ENCODE assay signal across 11 mouse cellular contexts in genomic region chr7:90145897-90146296, GRCm38 (mm10). TPM values are rescaled to one million over a fixed set of nuclear protein-coding genes. Genes with fewer than 3 reads are reported as not detected.
A peak's percentile ranks its signal among the peaks of the same experiment; 100 is the strongest.
DNase-seq lines count a peak whose midpoint lies in the region; ATAC-seq and TF ChIP-seq lines count a peak whose summit lies in the region.
"Had no signal": no experiment of that assay in that cellular context is flagged by ENCODE, and none has a peak within 500 bp of the region (broad histone marks: within the 10 kb centered on the region; RNA-seq: fewer than 3 reads in every experiment).

No protein-coding gene starts in this region.

- intact Hi-C loops in heart, postnatal 36 days (cut with DNase I) = loop anchor here (1.0 kb wide), 1 partner anchor 15 kb away; no protein-coding TSS in a partner anchor
- intact Hi-C loops in heart, postnatal 10 days (cut with DNase I) = loop anchor here (2.0 to 5.0 kb wide), 2 partner anchors 15 to 129 kb away; partner anchors contain the start of gene Picalm

- H3K4me2 ChIP-seq in heart, embryonic 14.5 days (ENCODE audit: low read length) = peak overlapping the region; percentile 61
- H3K4me2 ChIP-seq in liver, embryonic 14.5 days (ENCODE audit: low read depth) = peak overlapping the region; percentile 83

- peak overlapping the region; percentile 92 to 95 for H3K27ac ChIP-seq in heart, embryonic 14.5 days (replicated peaks in 1 of 2; ENCODE audit: control insufficient read depth in 1 of 2, insufficient read depth in 1 of 2, low read depth in 2 of 2, low read length in 2 of 2)
- peak overlapping the region; percentile 62 for H3K27ac ChIP-seq in brown adipose tissue, adult 24 weeks (replicated peaks; ENCODE audit: low read depth, low read length)
- peak overlapping the region; percentile 97 for H3K27ac ChIP-seq in liver, embryonic 14.5 days
- H3K27ac ChIP-seq: left cerebral cortex, adult 2 months had no signal

- H3K9ac ChIP-seq in heart, embryonic 14.5 days (ENCODE audit: low read length) = peak overlapping the region; percentile 60
- H3K9ac ChIP-seq in liver, embryonic 14.5 days (replicated peaks) = peak overlapping the region; percentile 73

- peaks cover 5 to 65% of the 10 kb centered on the region in 2 experiments for H3K4me1 ChIP-seq in heart, embryonic 14.5 days (ENCODE audit: control insufficient read depth in 2 of 2, insufficient read depth in 2 of 2, low read length in 2 of 2)
- H3K4me1 ChIP-seq in brown adipose tissue, adult 24 weeks (ENCODE audit: control insufficient read depth, insufficient read depth, insufficient read length, low read length) = peaks cover 27% of the 10 kb centered on the region
- H3K4me1 ChIP-seq in liver, embryonic 14.5 days (replicated peaks; ENCODE audit: control insufficient read depth in 2 of 2, insufficient read depth in 2 of 2, low read length in 1 of 2) = peaks cover 58 to 64% of the 10 kb centered on the region in 2 experiments

- H3K36me3 ChIP-seq in heart, embryonic 14.5 days (ENCODE audit: control insufficient read depth, insufficient read depth, low read length) = no peaks in the 10 kb centered on the region
- peaks cover 16% of the 10 kb centered on the region for H3K36me3 ChIP-seq in liver, embryonic 14.5 days (replicated peaks; ENCODE audit: control insufficient read depth, insufficient read depth, low read depth)

- no peaks in the 10 kb centered on the region for H3K27me3 ChIP-seq in heart, embryonic 14.5 days (ENCODE audit: control insufficient read depth, insufficient read depth, low read length)
- H3K27me3 ChIP-seq in liver, embryonic 14.5 days (ENCODE audit: control insufficient read depth, insufficient read depth, low read length) = no peaks in the 10 kb centered on the region

- no peaks in the 10 kb centered on the region for H3K9me3 ChIP-seq in heart, embryonic 14.5 days (ENCODE audit: control insufficient read depth, low read length)
- H3K9me3 ChIP-seq in liver, embryonic 14.5 days (ENCODE audit: control insufficient read depth, low read length) = no peaks in the 10 kb centered on the region

- peak overlapping the region in 1 of 2 experiments; percentile 24; a peak in 1 of 4 replicates for H3K4me3 ChIP-seq in heart, embryonic 14.5 days (ENCODE audit: control insufficient read depth in 1 of 2, insufficient read depth in 1 of 2, low read depth in 1 of 2, low read length in 2 of 2)
- H3K4me3 ChIP-seq in brown adipose tissue, adult 24 weeks (ENCODE audit: insufficient read depth, low read depth, low read length) = no peak overlapping the region
- peak overlapping the region; percentile 38 to 49 for H3K4me3 ChIP-seq in liver, embryonic 14.5 days (ENCODE audit: insufficient read depth in 1 of 2, low read depth in 2 of 2, low read length in 2 of 2)
- H3K4me3 ChIP-seq: left cerebral cortex, adult 2 months had no signal

- no peak; the same call in 1 of the 2 replicates for ATAC-seq in heart, embryonic 14.5 days (ENCODE audit: insufficient number of reproducible peaks, insufficient read depth, low FRiP score, low read depth)
- peak; percentile 68 for ATAC-seq in liver, embryonic 14.5 days (ENCODE audit: insufficient read depth)

- TF ChIP-seq EP300 in liver, embryonic 14.5 days (IDR thresholded peaks at IDR 0.05; ENCODE audit: low read depth) = no peak

- no peak for TF ChIP-seq CTCF in liver, embryonic 14.5 days (IDR thresholded peaks at IDR 0.05; ENCODE audit: low read depth)

- no peak for DNase-seq in heart, postnatal 36 days
- DNase-seq in heart, postnatal 10 days = peak; percentile 46 to 48
- DNase-seq in liver, embryonic 14.5 days (ENCODE audit: low read depth in 3 of 3, low spot score in 3 of 3) = no peak
- no peak for DNase-seq in urinary bladder, postnatal 14 days (ENCODE audit: low spot score)
- no peak for DNase-seq in right cerebral cortex, postnatal 14 days
- no peak for DNase-seq in frontal cortex, postnatal 14 days (ENCODE audit: low spot score in 2 of 2)
- DNase-seq: gastrocnemius, postnatal 36 days; spleen, adult 18-20 months had no signal

- 16% methylated on average over 4 of the region's 4 CpGs for WGBS in heart, embryonic 14.5 days
- WGBS in liver, embryonic 14.5 days (ENCODE audit: insufficient replicate concordance) = 23% methylated on average over 4 of the region's 4 CpGs

RNA-seq across cellular contexts. Expression of gene Picalm, which starts 15.9 kb away (rescaled TPM):
- 42.4 and 44.4 TPM in 2 replicates for polyA plus RNA-seq in heart, embryonic 14.5 days (2014; fragmentation: Nextera tagmentation; extraction: Ambion mirVana)
- 100 to 1,000 TPM; 113 to 122 TPM for total RNA-seq in heart, postnatal 36 days (2021)
- polyA plus RNA-seq in brown adipose tissue, adult 24 weeks (2012; ENCODE audit: insufficient read depth, insufficient read length, missing spikeins) = 125 and 126 TPM in 2 replicates
- total RNA-seq in heart, postnatal 10 days (2021) = 100 to 1,000 TPM; 218 to 284 TPM
- 97.1 and 138 TPM in 2 replicates for polyA plus RNA-seq in liver, embryonic 14.5 days (2012; rRNA removed)
- polyA plus RNA-seq in liver, embryonic 14.5 days (2014; fragmentation: Nextera tagmentation; extraction: Ambion mirVana) = 61.5 and 63.2 TPM in 2 replicates

Comparison
In these comparisons a context has a peak if more than half of its experiments do, and no peak if none do; other contexts are left out.
1. DNase-seq: peak in heart, postnatal 10 days (2 of 2); none in heart, postnatal 36 days (0 of 2), liver, embryonic 14.5 days (0 of 3), urinary bladder, postnatal 14 days (single experiment), right cerebral cortex, postnatal 14 days (single experiment) and frontal cortex, postnatal 14 days (0 of 2).
2. Peak in every context shown above with its lines, with median percentiles within 50 percentile points of each other: H3K27ac ChIP-seq.